Mouse (Mus musculus): ENCODE measurements around the gene Pdik1l. TPM values are rescaled to one million over a fixed set of nuclear protein-coding genes. Genes with fewer than 3 reads are reported as not detected.

The Pdik1l gene
- total and polyA plus RNA-seq, 3 experiments: 12.1 to 14.6 (median 13.7) TPM

DNA sequence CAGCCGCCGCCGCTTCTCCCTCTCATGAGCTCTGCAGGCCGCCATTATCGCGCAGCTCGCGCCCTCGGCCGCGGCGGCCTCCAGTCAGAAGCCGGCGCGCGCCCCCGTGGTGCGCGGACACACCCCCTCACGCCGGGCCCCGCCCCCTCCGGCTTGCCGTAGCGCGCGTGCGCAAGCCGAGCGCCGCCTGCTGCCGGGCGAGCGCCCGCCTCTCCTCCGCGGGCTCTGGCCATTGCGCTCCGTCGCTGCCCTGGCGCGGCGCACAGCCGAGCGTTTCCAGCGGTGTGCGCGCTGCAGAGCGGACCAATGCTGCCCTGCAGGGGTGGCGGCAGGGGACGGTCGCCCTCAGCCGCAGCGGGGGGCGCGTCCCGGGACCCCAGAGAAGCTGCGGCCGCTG, 529 bp downstream of the Pdik1l start (continued):
- no peak; the same call in 1 of the 2 replicates for TF ChIP-seq POLR2AphosphoS2 (IDR thresholded peaks at IDR 0.05; ENCODE audit: low read depth, low read length)
- no peak for TF ChIP-seq RAD21 (IDR thresholded peaks at IDR 0.05; ENCODE audit: low read depth, low read length)
- TF ChIP-seq NELFE (IDR thresholded peaks at IDR 0.05; ENCODE audit: low read depth, low read length): peak; percentile 85
- TF ChIP-seq ZKSCAN1 (IDR thresholded peaks at IDR 0.05; ENCODE audit: borderline replicate concordance, low read depth, low read length): no peak
- TF ChIP-seq TBP (conservative IDR thresholded peaks at IDR 0.05; ENCODE audit: low read depth, low read length): 0 out of 2 replicates have a peak, but pooled peaks have one; percentile 21
- TF ChIP-seq CTCF (conservative IDR thresholded peaks at IDR 0.05 in 1 of 2, IDR thresholded peaks at IDR 0.05 in 1 of 2; ENCODE audit: low read depth in 2 of 2, low read length in 2 of 2): no peak

DNA sequence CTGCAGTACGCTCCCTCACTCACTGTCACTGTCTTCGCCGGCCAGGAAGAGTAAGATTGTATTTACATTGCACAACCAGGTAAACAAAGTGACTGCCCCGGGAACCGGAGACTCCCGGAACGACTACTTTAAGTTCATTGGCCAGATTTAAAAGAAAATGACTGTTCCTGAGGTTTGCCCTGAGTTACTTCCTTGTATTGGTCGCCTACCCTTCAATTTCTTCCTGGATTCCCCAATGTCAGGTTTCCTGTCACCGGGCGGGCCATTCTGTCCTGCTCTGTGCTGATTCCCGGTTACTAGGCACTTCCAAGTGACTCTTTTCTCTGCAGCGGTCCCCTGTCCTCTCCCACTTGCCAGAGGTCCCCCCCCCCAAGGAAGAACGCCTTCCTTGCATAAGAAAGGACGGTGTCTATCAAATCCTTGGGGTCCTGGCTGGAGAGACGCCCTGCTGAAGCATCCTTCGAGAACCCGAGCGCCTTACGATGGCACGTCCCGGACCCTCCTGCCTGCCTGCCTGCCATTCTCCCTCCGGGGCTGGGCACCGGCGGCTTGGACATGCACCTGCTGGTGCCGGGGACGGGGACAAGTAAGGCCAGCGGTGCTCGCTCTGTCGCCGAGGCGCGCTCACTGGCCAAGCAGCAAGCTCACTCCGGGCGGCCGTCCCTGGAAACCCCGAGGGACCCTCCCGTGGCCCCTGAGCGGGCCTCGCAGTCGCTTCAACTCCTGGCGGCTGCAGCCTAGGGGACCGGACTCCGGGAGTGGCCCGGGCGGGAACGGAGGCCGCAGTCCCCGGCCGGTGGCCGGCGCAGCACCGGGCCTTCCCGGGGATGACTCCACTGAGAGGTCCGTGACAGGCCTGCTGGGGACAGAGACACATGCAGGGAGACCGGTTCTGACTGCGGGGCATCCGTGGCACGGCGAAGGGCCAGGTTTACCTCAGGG, 1.2 kb downstream of the Pdik1l start:
- in situ Hi-C loops (cut with MboI; ENCODE audit: low pct_ligation_motif_present, low pct_unique_long_range_greater_than_20kb, low sequenced_read_pairs) (loop anchor here (5.0 kb wide), 1 partner anchor 39 kb away; the partner anchor contains the start of genes Gm30191 and Zfp593), dilution Hi-C loops (cut with MboI; ENCODE audit: extremely low pct_ligation_motif_present, extremely low pct_unique_long_range_greater_than_20kb, low sequenced_read_pairs) (no loop called here)
- Histone ChIP-seq H3K36me3 (replicated peaks in 1 of 2; ENCODE audit: control insufficient read depth in 1 of 2, insufficient read depth in 1 of 2, low read length in 1 of 2) (peaks cover 9 to 33% of the 10 kb centered on the region in 2 experiments), H3K27me3 (replicated peaks) (no peaks in the 10 kb centered on the region), H3K9ac (ENCODE audit: insufficient read depth, low read depth) (peak overlapping the region; percentile 68), H3K27ac (ENCODE audit: insufficient read depth, low read depth) (peak overlapping the region; percentile 25; the same call in 1 of the 2 replicates), H3K9me3 (replicated peaks; ENCODE audit: low read length) (no peaks in the 10 kb centered on the region), H3K4me2 (ENCODE audit: insufficient read depth, low read depth, poor library complexity, severe bottlenecking) (peak overlapping the region; percentile 81), H3K79me2 (replicated peaks; ENCODE audit: control insufficient read depth, extremely low read depth, insufficient read depth, poor library complexity, severe bottlenecking) (peaks cover 18% of the 10 kb centered on the region), H3K4me3 (replicated peaks in 1 of 3; ENCODE audit: low read depth in 2 of 3, low read length in 2 of 3, poor library complexity in 1 of 3) (peak overlapping the region; percentile 79 to 99 (median 96)), H3K4me1 (ENCODE audit: control insufficient read depth in 1 of 2, insufficient read depth in 2 of 2) (peaks cover 0 to 25% of the 10 kb centered on the region in 2 experiments; a peak in 2 of 4 replicates)
- no peak for TF ChIP-seq E2F4 (IDR thresholded peaks at IDR 0.05; ENCODE audit: insufficient replicate concordance, low read depth, low read length)
- TF ChIP-seq MXI1 (IDR thresholded peaks at IDR 0.05; ENCODE audit: low read depth, low read length): no peak
- no peak for TF ChIP-seq CHD1 (IDR thresholded peaks at IDR 0.05; ENCODE audit: low read depth, low read length)
- TF ChIP-seq TCF12 (IDR thresholded peaks at IDR 0.05; ENCODE audit: low read depth, low read length): no peak
- TF ChIP-seq MAFK (IDR thresholded peaks at IDR 0.05; ENCODE audit: insufficient replicate concordance, low read length): no peak
- 0 out of 2 replicates have a peak, but pooled peaks have one; percentile 8 for TF ChIP-seq ELF1 (IDR thresholded peaks at IDR 0.05; ENCODE audit: low read depth, low read length)
- TF ChIP-seq MAX (IDR thresholded peaks at IDR 0.05; ENCODE audit: low read length): no peak
- peak; percentile 79; the same call in 1 of the 2 replicates for TF ChIP-seq UBTF (IDR thresholded peaks at IDR 0.05; ENCODE audit: low read depth, low read length)
- TF ChIP-seq POLR2AphosphoS2 (IDR thresholded peaks at IDR 0.05; ENCODE audit: low read depth, low read length): no peak
- TF ChIP-seq SMC3 (IDR thresholded peaks at IDR 0.05; ENCODE audit: low read depth, low read length): no peak
- peak; percentile 11 for DNase-seq (ENCODE audit: extremely low read depth)

DNA sequence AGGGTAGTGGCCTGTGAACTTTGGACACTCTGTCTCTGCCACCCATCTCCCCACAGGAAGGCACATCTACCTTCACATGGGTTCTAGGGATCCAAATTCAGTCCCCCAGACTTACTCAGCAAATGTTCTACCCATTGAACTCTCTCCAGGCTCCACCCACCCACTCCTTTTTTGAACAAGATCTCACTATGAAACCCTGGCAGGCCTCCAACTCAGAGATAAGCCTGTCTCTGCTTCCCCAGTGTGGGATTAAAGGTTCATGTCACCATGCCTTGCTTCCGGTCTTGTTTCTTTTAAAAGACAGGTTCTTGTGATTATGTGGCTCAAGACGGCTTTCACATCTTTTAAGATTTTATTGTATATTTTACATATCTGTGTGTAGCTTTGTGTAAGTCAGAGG, 2.8 kb downstream of the Pdik1l start:
- no peak overlapping the region for H3K4me3 ChIP-seq (replicated peaks in 1 of 3; ENCODE audit: low read depth in 2 of 3, low read length in 2 of 3, poor library complexity in 1 of 3)
- H3K9me3 ChIP-seq (replicated peaks; ENCODE audit: low read length): no peaks in the 10 kb centered on the region
- H3K27ac ChIP-seq (ENCODE audit: insufficient read depth, low read depth): no peak overlapping the region
- DNase-seq (ENCODE audit: extremely low read depth): no peak
- peaks cover 0 to 25% of the 10 kb centered on the region in 2 experiments; a peak in 2 of 4 replicates for H3K4me1 ChIP-seq (ENCODE audit: control insufficient read depth in 1 of 2, insufficient read depth in 2 of 2)
- H3K79me2 ChIP-seq (replicated peaks; ENCODE audit: control insufficient read depth, extremely low read depth, insufficient read depth, poor library complexity, severe bottlenecking): peaks cover 18% of the 10 kb centered on the region
- peak overlapping the region; percentile 5; the same call in 1 of the 2 replicates for H3K9ac ChIP-seq (ENCODE audit: insufficient read depth, low read depth)
- in situ Hi-C loops (cut with MboI; ENCODE audit: low pct_ligation_motif_present, low pct_unique_long_range_greater_than_20kb, low sequenced_read_pairs): loop anchor here (5.0 kb wide), 1 partner anchor 38 kb away; the partner anchor contains the start of genes Gm30191 and Zfp593
- peaks cover 11 to 42% of the 10 kb centered on the region in 2 experiments for H3K36me3 ChIP-seq (replicated peaks in 1 of 2; ENCODE audit: control insufficient read depth in 1 of 2, insufficient read depth in 1 of 2, low read length in 1 of 2)
- H3K4me2 ChIP-seq (ENCODE audit: insufficient read depth, low read depth, poor library complexity, severe bottlenecking): no peak overlapping the region
- dilution Hi-C loops (cut with MboI; ENCODE audit: extremely low pct_ligation_motif_present, extremely low pct_unique_long_range_greater_than_20kb, low sequenced_read_pairs): no loop called here
- no peaks in the 10 kb centered on the region for H3K27me3 ChIP-seq (replicated peaks)
- TF ChIP-seq IRF4 (IDR thresholded peaks at IDR 0.05; ENCODE audit: low read depth, low read length) (no peak), ZNF384 (IDR thresholded peaks at IDR 0.05; ENCODE audit: low read depth, low read length) (no peak), MEF2A (IDR thresholded peaks at IDR 0.05; ENCODE audit: borderline replicate concordance, low read depth, low read length) (no peak), POLR2A (IDR thresholded peaks at IDR 0.05; ENCODE audit: low read depth, low read length) (no peak), JUN (IDR thresholded peaks at IDR 0.05; ENCODE audit: insufficient read depth, low read depth, low read length) (no peak), EP300 (IDR thresholded peaks at IDR 0.05; ENCODE audit: low read length) (no peak)

All from CH12.LX (cell line).